Comparison of ENCODE assay signal across 21 mouse cellular contexts in genomic region chr2:32246741-32247140, GRCm38 (mm10). TPM values are rescaled to one million over a fixed set of nuclear protein-coding genes. Genes with fewer than 3 reads are reported as not detected.
DNase-seq lines count a peak whose midpoint lies in the region; ATAC-seq and TF ChIP-seq lines count a peak whose summit lies in the region.
"Had no signal": no experiment of that assay in that cellular context is flagged by ENCODE, and none has a peak within 500 bp of the region (broad histone marks: within the 10 kb centered on the region; RNA-seq: fewer than 3 reads in every experiment).

No protein-coding gene starts in this region.

- peaks cover 5% of the 10 kb centered on the region; the same call in 1 of the 2 replicates for H3K36me3 ChIP-seq in lung, postnatal 0 days (ENCODE audit: insufficient read depth, low read length)

- H3K9ac ChIP-seq in lung, postnatal 0 days (replicated peaks; ENCODE audit: low read depth), result no peak overlapping the region
- H3K9ac ChIP-seq: embryonic facial prominence, embryonic 15.5 days; heart, embryonic 12.5 days; hindbrain, embryonic 14.5 days; intestine, embryonic 15.5 days had no signal

- H3K27me3 ChIP-seq in lung, postnatal 0 days (replicated peaks; ENCODE audit: insufficient read depth, low read length), result no peaks in the 10 kb centered on the region
- H3K27me3 ChIP-seq: embryonic facial prominence, embryonic 15.5 days; heart, embryonic 12.5 days; intestine, embryonic 15.5 days had no signal

- no peaks in the 10 kb centered on the region for H3K4me1 ChIP-seq in lung, postnatal 0 days (ENCODE audit: insufficient read depth, low read depth, low read length)
- H3K4me1 ChIP-seq in lung, adult 2 months (ENCODE audit: control insufficient read depth, insufficient read depth, low read length), result peaks cover 6% of the 10 kb centered on the region
- H3K4me1 ChIP-seq: embryonic facial prominence, embryonic 15.5 days; forebrain, embryonic 10.5 days; heart, embryonic 12.5 days; hindbrain, embryonic 10.5 days; intestine, embryonic 15.5 days had no signal

- no peak for ATAC-seq in lung, postnatal 0 days
- ATAC-seq: forebrain, embryonic 14.5 days; intestine, embryonic 15.5 days had no signal

- no peak overlapping the region for H3K4me2 ChIP-seq in lung, postnatal 0 days (replicated peaks; ENCODE audit: low read depth, low read length)
- H3K4me2 ChIP-seq: embryonic facial prominence, embryonic 15.5 days; heart, embryonic 12.5 days; hindbrain, embryonic 14.5 days; intestine, embryonic 15.5 days had no signal

- no peak for TF ChIP-seq POLR2A in lung, adult 2 months (IDR thresholded peaks at IDR 0.05; ENCODE audit: borderline replicate concordance, extremely low read depth, low read depth, low read length)

- no peak for TF ChIP-seq EP300 in lung, postnatal 0 days (IDR thresholded peaks at IDR 0.05)

- TF ChIP-seq CTCF in lung, postnatal 0 days (IDR thresholded peaks at IDR 0.05), result no peak
- TF ChIP-seq CTCF in lung, adult 2 months (IDR thresholded peaks at IDR 0.05; ENCODE audit: insufficient read depth, low read length), result no peak

- H3K27ac ChIP-seq in lung, postnatal 0 days (ENCODE audit: low read length), result no peak overlapping the region
- H3K27ac ChIP-seq: embryonic facial prominence, embryonic 15.5 days; forebrain, embryonic 10.5 days; heart, adult 2 months; hindbrain, embryonic 10.5 days; hindbrain, embryonic 14.5 days; intestine, embryonic 15.5 days had no signal

- DNase-seq in adrenal gland, postnatal 25 days, result peak; percentile 36
- DNase-seq in adrenal gland, postnatal 4 days (ENCODE audit: low spot score in 2 of 2), result no peak
- peak; percentile 17 for DNase-seq in lung, postnatal 0 days (ENCODE audit: low spot score)
- DNase-seq in lung, adult 2 months, result no peak
- DNase-seq in 416B (ENCODE audit: low read depth), result peak; percentile 39
- peak; percentile 52 for DNase-seq in MN1 (ENCODE audit: low spot score)
- DNase-seq in kidney, postnatal 10 days, result no peak
- DNase-seq: cerebellum, adult 11-12 months; cerebellum, adult 9-10 months; cerebellum, postnatal 36 days; gastrocnemius, postnatal 10 days; heart, adult 2 months; kidney, adult 18-20 months had no signal

- H3K4me3 ChIP-seq in lung, postnatal 0 days (ENCODE audit: low read depth, low read length), result no peak overlapping the region
- no peak overlapping the region for H3K4me3 ChIP-seq in lung, adult 2 months (replicated peaks; ENCODE audit: extremely low read depth, low read depth, low read length)
- H3K4me3 ChIP-seq: embryonic facial prominence, embryonic 15.5 days; erythroblast, embryonic 14.5 days; forebrain, embryonic 10.5 days; heart, adult 2 months; heart, embryonic 12.5 days; hindbrain, embryonic 10.5 days; intestine, embryonic 15.5 days had no signal

- 78% methylated on average over 4 of the region's 4 CpGs for whole genome bisulfite sequencing in lung, postnatal 0 days
- WGBS in lung, adult 2 months, result 54% methylated on average over 4 of the region's 4 CpGs

- H3K9me3 ChIP-seq in lung, postnatal 0 days (ENCODE audit: low read length), result no peaks in the 10 kb centered on the region
- H3K9me3 ChIP-seq: embryonic facial prominence, embryonic 15.5 days; forebrain, embryonic 10.5 days; heart, embryonic 12.5 days; hindbrain, embryonic 10.5 days; intestine, embryonic 15.5 days had no signal

RNA-seq across cellular contexts. Expression of gene Pomt1, which starts 10.4 kb away (rescaled TPM):
- total RNA-seq in adrenal gland, postnatal 25 days (2021), result 47.0 and 54.2 TPM in 2 replicates
- total RNA-seq in adrenal gland, postnatal 4 days (2021), result 10 to 100 TPM; 36.7 to 40.4 TPM
- polyA plus RNA-seq in lung, postnatal 0 days (2015; fragmentation: Nextera tagmentation; extraction: Ambion mirVana), result 9.2 TPM in 2 replicates
- polyA plus RNA-seq in lung, adult 2 months (2012; rRNA removed), result 17.9 and 21.8 TPM in 2 replicates

RNA-seq across cellular contexts. Expression of gene Uck1, which starts 13.2 kb away (rescaled TPM):
- 120 and 132 TPM in 2 replicates for total RNA-seq in adrenal gland, postnatal 25 days (2021)
- 10 to 100 TPM; 88.3 to 98.2 TPM for total RNA-seq in adrenal gland, postnatal 4 days (2021)
- polyA plus RNA-seq in lung, postnatal 0 days (2015; fragmentation: Nextera tagmentation; extraction: Ambion mirVana), result 50.9 and 57.7 TPM in 2 replicates
- polyA plus RNA-seq in lung, adult 2 months (2012; rRNA removed), result 62.8 and 65.4 TPM in 2 replicates

RNA-seq across cellular contexts. Expression of gene Golga2, which starts 40.4 kb away (rescaled TPM):
- 65.1 and 87.7 TPM in 2 replicates for total RNA-seq in adrenal gland, postnatal 25 days (2021)
- total RNA-seq in adrenal gland, postnatal 4 days (2021), result 10 to 100 TPM; 78.6 to 80.4 TPM
- polyA plus RNA-seq in lung, postnatal 0 days (2015; fragmentation: Nextera tagmentation; extraction: Ambion mirVana), result 20.0 and 21.9 TPM in 2 replicates
- 34.8 and 45.0 TPM in 2 replicates for polyA plus RNA-seq in lung, adult 2 months (2012; rRNA removed)

RNA-seq across cellular contexts. Expression of gene Swi5, which starts 41.1 kb away (rescaled TPM):
- 276 and 297 TPM in 2 replicates for total RNA-seq in adrenal gland, postnatal 25 days (2021)
- 100 to 1,000 TPM; 225 to 237 TPM for total RNA-seq in adrenal gland, postnatal 4 days (2021)
- 290 and 299 TPM in 2 replicates for polyA plus RNA-seq in lung, postnatal 0 days (2015; fragmentation: Nextera tagmentation; extraction: Ambion mirVana)
- 110 and 135 TPM in 2 replicates for polyA plus RNA-seq in lung, adult 2 months (2012; rRNA removed)

Comparison
In these comparisons a context has a peak if more than half of its experiments do, and no peak if none do; other contexts are left out.
1. DNase-seq: peak in adrenal gland, postnatal 25 days (single experiment), lung, postnatal 0 days (single experiment), 416B (single experiment) and MN1 (single experiment); none in adrenal gland, postnatal 4 days (0 of 2), lung, adult 2 months (single experiment) and kidney, postnatal 10 days (single experiment).